Mouse (Mus musculus) kidney, postnatal 0 days (tissue): Measurements from ENCODE around the gene Il1f8. TPM values are rescaled to one million over a fixed set of nuclear protein-coding genes. Genes with fewer than 3 reads are reported as not detected.
"Not testable (repeated sequence)": the region's sequence is repeated elsewhere in the genome, so short reads cannot be mapped to it uniquely, and the experiment has no call there.

Experiments
- ATAC-seq: fragments of 200-750 bp; cut with Nextera tagmentation; replicated peaks from 2 replicates; pipeline ENCODE4 v1.8.0; 2017; ENCODE audit warnings: low read depth, moderate number of reproducible peaks, moderate TSS enrichment, moderate library complexity; ENCODE audit not compliant: low FRiP score
- DNase-seq: peaks from one replicate; pipeline ENCODE4 v3.0.0-alpha.2; 2016; ENCODE audit warnings: low spot score
- H3K27ac ChIP-seq: fragments of 300-500 bp; sonication (generic); 2 replicates; pipeline ENCODE4 v1.5.1; 2014; ENCODE audit warnings: mild to moderate bottlenecking
- H3K27me3 ChIP-seq: fragments of 300-500 bp; sonication (generic); 2 replicates; pipeline ENCODE4 v1.6.1; 2014; ENCODE audit warnings: low read length, mixed read lengths; ENCODE audit not compliant: insufficient read depth
- H3K36me3 ChIP-seq: fragments of 300-500 bp; sonication (generic); 2 replicates; pipeline ENCODE4 v1.6.1; 2014; ENCODE audit warnings: low read length, mixed read lengths; ENCODE audit not compliant: insufficient read depth
- H3K4me1 ChIP-seq: fragments of 300-500 bp; sonication (generic); replicated peaks from 2 replicates; pipeline ENCODE4 v1.6.1; 2014; ENCODE audit warnings: antibody characterized with exemption, low read length, mixed read lengths; ENCODE audit not compliant: insufficient read depth
- H3K4me2 ChIP-seq: fragments of 300-500 bp; sonication (generic); 2 replicates; pipeline ENCODE4 v1.6.1; 2014; ENCODE audit warnings: mild to moderate bottlenecking, low read length, moderate library complexity, mixed read lengths
- H3K4me3 ChIP-seq: fragments of 300-500 bp; sonication (generic); replicated peaks from 2 replicates; pipeline ENCODE4 v1.5.1; 2014; ENCODE audit warnings: low read depth, low read length
- H3K9ac ChIP-seq: fragments of 300-500 bp; sonication (generic); 2 replicates; pipeline ENCODE4 v1.6.1; 2014; ENCODE audit warnings: low read depth, low read length
- H3K9me3 ChIP-seq: fragments of 300-500 bp; sonication (generic); replicated peaks from 2 replicates; pipeline ENCODE4 v1.6.1; 2016; ENCODE audit warnings: low read length, inconsistent platforms, mixed read lengths
- CTCF ChIP-seq: IDR thresholded peaks from 2 replicates; pipeline ENCODE4 v1.5.1; 2016; ENCODE audit warnings: antibody characterized with exemption, low read depth, mild to moderate bottlenecking, moderate library complexity
- WGBS: fragments of 180-500 bp; shearing (Covaris S2); extraction: QIAGEN DNeasy Blood & Tissue Kit; methylation state at CpG from one replicate; pipeline ENCODE4 v1.1.7; 2014; 5-methylcytosine and 5-hydroxymethylcytosine counted together
- polyA plus RNA-seq: library from polyadenylated mRNA; unstranded; fragments of >200 nt; fragmentation: Nextera tagmentation; extraction: Ambion mirVana; gene quantifications from 2 replicates; pipeline ENCODE4 v1.2.1, GENCODE M21; 2015

The Il1f8 gene
- not detected in 2 replicates for polyA plus RNA-seq

DNA sequence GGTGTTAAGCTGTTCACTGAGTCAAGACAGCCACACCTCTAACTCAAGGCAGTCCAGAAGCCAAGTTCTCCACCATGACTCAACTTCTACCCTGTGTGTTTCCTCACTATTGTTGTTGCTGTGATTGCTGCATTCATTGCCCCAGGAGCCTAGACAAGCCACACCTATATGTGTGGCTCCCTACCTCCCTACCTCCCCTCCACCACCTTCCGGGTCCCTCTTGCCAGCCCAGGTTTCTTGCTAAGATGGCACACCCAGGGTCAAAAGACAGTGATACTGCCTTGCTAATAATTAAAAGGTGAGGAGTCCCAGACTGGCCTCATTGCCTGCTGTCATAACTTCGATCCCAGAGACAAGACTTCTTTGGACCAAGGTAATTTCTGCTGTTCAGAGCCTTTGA is at the start of gene Il1f8:
Gene Il1f8 (plus strand): TSS at position 301 of the 400 bp plus-strand sequence.
- H3K36me3 ChIP-seq, result no peaks in the 10 kb centered on the region
- no peak within 1 kb of the TSS for H3K4me3 ChIP-seq
- DNase-seq (no peak), ATAC-seq (no peak)
- TF ChIP-seq CTCF, result no peak
- H3K27me3 ChIP-seq, result no peaks in the 10 kb centered on the region
- H3K9me3 ChIP-seq, result no peaks in the 10 kb centered on the region
- no peak within 1 kb of the TSS for H3K4me2 ChIP-seq
- H3K4me1 ChIP-seq, result no peaks in the 10 kb centered on the region
- no peak within 1 kb of the TSS for H3K27ac ChIP-seq
- WGBS, result 69% methylated on average over 2 of the region's 2 CpGs
- no peak within 1 kb of the TSS for H3K9ac ChIP-seq

DNA sequence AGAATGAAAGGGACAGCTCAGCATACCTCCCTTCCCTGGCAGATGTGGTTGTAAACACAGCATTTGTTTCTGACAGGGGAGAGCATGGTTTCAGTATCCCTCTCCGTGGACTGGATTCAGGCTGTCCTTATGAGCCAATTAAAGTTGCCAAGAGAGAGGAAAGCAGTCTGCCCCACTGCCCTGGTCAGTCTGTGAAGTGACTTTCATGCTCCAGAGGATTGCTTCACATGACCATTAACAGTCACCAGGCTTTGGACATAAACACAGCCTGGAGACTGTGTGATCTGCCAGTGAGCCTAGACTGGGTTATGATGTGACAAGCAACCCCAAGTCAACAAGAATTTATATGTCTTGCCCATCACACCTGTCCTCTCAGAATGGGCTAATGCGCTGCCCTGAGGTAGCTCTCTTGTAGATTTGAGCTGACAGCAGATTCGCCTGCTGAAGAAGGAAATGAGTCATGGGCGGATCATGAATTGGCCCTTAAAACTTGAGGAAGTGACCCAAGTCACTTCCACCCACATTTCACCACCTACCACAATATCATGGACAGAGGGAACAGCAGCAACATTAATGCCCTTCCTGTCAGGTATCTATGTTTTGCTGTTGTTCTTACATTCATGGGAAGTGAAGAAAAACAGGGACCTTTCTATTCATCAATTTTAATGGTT is 49.2 kb upstream of the Il1f8 start:
- DNase-seq, result no peak
- Histone ChIP-seq H3K9me3 (no peaks in the 10 kb centered on the region), H3K27ac (no peak overlapping the region), H3K4me3 (no peak overlapping the region), H3K36me3 (no peaks in the 10 kb centered on the region), H3K4me2 (no peak overlapping the region), H3K27me3 (no peaks in the 10 kb centered on the region), H3K4me1 (no peaks in the 10 kb centered on the region), H3K9ac (no peak overlapping the region)
- ATAC-seq, result peak; percentile 72
- 65% methylated on average over 4 of the region's 4 CpGs for WGBS
- TF ChIP-seq CTCF, result no peak

DNA sequence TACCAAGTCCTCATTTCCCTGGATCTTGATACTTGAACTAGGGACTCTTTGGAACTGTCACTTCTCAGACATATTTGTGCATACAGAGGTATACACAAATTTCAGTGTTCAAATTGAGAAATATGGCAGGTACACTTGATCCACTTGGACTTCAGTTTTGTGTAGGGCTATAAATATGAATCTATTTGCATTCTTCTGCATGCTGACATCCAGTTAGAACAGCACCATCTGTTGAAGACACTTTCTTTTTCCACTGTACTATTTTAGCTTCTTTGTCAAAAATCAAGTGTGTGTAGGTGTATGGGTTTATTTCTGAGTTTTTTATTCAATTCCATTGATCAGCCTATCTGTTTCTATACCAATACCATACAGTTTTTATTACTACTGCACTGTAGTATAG is 43.9 kb upstream of the Il1f8 start:
- no peak overlapping the region for H3K4me3 ChIP-seq
- H3K9me3 ChIP-seq, result no peaks in the 10 kb centered on the region
- H3K36me3 ChIP-seq, result no peaks in the 10 kb centered on the region
- DNase-seq (no peak), ATAC-seq (no peak)
- H3K9ac ChIP-seq, result no peak overlapping the region
- no peak for TF ChIP-seq CTCF
- H3K4me1 ChIP-seq, result no peaks in the 10 kb centered on the region
- no peak overlapping the region for H3K27ac ChIP-seq
- H3K27me3 ChIP-seq, result no peaks in the 10 kb centered on the region
- no peak overlapping the region for H3K4me2 ChIP-seq

DNA sequence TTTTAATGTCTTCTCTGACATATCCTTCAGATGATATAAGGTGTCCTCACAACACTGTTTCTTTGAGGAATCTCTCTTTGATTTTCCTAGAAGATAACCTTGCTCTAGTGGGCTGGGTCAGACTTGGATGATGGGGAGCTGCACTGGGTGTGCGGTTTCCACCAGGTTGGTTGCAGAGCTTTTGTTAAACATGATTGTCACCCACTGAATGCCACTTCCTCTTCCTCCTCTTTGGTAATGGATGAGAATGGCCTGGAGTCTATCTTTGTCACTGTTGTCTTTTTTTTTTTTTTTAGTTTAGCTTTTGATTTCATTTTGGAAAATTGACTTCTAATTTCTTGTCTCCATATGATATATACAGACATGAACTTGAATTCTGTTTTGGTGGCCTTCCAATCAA is 18.6 kb upstream of the Il1f8 start:
- no peak for DNase-seq
- no peak for ATAC-seq
- Histone ChIP-seq H3K4me1 (no peaks in the 10 kb centered on the region), H3K27ac (no peak overlapping the region), H3K27me3 (no peaks in the 10 kb centered on the region), H3K36me3 (no peaks in the 10 kb centered on the region), H3K4me2 (no peak overlapping the region), H3K9ac (no peak overlapping the region), H3K4me3 (no peak overlapping the region), H3K9me3 (no peaks in the 10 kb centered on the region)
- TF ChIP-seq CTCF, result no peak
- WGBS, result 91% methylated on average over 1 of the region's 1 CpGs

DNA sequence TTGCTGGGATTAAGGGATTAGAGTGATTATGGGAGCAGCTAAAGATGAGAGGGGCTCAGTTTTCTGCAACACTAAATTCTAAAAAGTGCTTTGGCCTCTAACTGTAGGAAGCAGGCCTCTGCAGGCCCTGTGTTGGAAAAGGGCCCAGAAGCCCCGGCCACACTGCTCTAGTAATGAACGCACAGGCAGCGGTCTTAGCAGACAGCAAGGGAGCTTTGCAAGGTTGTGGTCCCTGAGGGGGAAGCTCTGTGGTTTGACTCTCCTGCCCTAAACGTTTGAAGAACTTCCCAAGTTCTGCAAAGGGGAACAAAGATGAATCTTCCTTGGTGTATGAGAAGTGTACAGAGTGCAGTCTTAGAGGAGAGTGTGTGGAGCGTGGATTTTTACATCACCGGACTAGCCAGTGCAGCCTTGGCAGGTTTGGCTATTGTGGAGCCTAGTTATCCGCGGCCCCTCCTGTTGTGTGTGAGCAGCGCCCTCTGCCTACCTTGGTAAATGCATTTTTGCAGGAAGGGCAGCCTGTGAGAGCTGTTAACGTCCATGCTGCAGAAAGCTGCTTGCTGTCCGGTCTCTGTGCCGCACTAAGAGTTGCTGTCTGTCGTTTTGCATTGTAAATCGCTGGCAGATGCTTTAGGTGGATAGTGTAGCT is 28.8 kb downstream of the Il1f8 start:
- 14% methylated on average over 14 of the region's 14 CpGs for WGBS
- not testable (repeated sequence) for H3K4me1 ChIP-seq, H3K27me3 ChIP-seq, H3K4me3 ChIP-seq, H3K27ac ChIP-seq, H3K36me3 ChIP-seq, H3K9ac ChIP-seq, H3K9me3 ChIP-seq
- peak; percentile 69 for TF ChIP-seq CTCF
- peak overlapping the region; percentile 16; the same call in 1 of the 2 replicates for H3K4me2 ChIP-seq
- ATAC-seq (peak; percentile 69; the same call in 1 of the 2 replicates), DNase-seq (peak; percentile 53)

DNA sequence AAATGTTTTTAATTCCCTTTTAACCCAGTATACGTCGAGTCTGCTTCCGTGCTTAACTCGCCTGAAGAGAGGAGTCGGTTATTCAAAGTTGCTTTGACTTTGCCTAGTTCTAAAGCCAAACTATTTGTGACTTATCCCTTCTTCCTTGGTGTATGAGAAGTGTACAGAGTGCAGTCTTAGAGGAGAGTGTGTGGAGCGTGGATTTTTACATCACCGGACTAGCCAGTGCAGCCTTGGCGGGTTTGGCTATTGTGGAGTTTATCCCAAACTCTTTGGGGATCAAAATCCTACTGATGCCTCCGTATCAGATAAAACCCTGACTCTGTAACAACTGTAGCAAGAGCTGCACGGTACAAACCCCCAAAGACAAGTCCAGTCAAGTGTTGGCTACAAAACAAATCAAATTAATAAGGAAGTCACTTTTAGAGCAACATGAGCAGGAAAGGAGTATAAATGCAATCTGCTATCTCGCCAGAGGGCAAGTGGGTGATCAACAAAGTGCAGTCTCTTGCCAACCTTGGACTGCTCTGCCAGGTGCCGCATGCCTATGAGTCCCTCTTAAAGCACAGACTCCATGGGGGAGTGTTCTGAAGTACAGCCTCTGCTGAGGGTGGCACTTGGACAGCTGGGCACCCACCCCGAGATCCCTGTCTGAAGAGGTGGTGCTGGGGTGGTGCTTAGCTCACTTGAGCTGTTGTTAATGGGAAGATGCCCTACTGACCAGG is 29.6 kb downstream of the Il1f8 start:
- DNase-seq, H3K9ac ChIP-seq, H3K4me1 ChIP-seq, H3K4me3 ChIP-seq, ATAC-seq, H3K36me3 ChIP-seq, H3K27ac ChIP-seq, H3K27me3 ChIP-seq, H3K9me3 ChIP-seq: not testable (repeated sequence)
- peak overlapping the region; percentile 16; the same call in 1 of the 2 replicates for H3K4me2 ChIP-seq
- 51% methylated on average over 13 of the region's 13 CpGs for WGBS

DNA sequence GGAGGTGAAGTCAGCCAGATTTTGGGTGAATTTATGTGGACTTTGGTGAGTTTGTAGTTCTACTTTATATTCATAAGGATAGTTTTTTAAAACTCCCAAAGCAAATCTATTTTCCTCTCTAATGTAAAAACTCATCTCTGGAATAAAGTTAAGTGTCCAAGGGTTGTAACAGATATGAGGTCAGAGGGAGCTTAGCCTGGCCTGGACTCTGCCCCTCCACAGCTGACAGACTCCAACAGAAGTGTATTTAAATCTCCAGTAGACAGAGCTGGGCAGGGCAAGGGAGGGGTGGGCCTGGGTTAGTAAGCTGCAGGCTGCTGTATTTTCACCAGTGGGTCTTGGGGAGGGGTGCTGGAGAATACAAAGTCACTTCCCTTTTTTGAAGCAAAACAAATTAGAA is 31.1 kb downstream of the Il1f8 start:
- ATAC-seq, H3K36me3 ChIP-seq, H3K4me2 ChIP-seq, H3K9ac ChIP-seq, H3K4me3 ChIP-seq, DNase-seq, H3K9me3 ChIP-seq, H3K27ac ChIP-seq, H3K4me1 ChIP-seq, H3K27me3 ChIP-seq: not testable (repeated sequence)
